Mouse (Mus musculus) WW6 (cell line): ENCODE results near the gene Fscn3.

Experiments
- DNase-seq: peaks from one replicate; pipeline ENCODE4 v3.0.0-alpha.2; 2013; ENCODE audit warnings: low read depth, low spot score

The Fscn3 gene

GRCm38 (mm10) chr6:28425019-28425418 is 2.6 kb upstream of the Fscn3 start:
- no peak for DNase-seq

- no peak for DNase-seq
These were observed 701 bp downstream of the Fscn3 start, which contains the start of gene Gcc1 for GRCm38 (mm10) chr6:28428290-28428689. Gene Gcc1 (minus strand): TSS chr6:28428390.

DNA sequence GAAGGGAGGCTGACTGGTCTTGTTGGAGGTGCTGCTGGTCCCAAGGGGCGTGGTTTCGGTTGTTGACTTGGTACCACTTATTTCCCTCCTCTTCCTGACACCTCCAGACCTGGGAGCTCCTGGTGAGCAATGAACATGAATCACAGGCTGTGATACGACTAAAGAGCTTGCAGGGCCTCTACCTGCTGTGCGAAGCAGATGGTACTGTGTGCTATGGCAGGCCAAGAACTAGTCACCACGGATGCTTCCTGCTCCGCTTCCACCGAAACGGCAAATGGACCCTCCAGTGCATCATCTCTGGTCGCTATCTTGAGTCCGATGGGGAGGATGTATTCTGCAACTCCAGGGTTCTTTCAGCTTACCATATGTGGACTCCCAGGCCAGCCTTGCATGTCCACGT is 2.3 kb downstream of the Fscn3 start:
- DNase-seq, result no peak

GRCm38 (mm10) chr6:28430795-28431537 is 3.4 kb downstream of the Fscn3 start:
- no peak for DNase-seq

DNA sequence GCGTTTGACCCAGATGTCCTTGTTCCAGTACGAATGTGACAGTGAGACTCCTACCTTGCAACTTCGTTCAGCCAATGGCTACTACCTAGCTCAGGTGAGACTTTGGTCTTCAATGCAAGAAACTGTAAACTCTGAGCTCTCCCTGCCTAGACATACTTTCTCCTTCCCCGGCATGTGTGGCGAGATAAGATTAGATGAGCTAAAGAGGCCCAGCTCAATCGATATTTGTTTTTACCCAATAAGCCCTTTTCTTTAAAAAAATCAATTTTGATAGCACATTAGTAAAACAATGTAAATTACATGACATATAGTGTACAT is 3.9 kb downstream of the Fscn3 start:
- no peak for DNase-seq

DNA sequence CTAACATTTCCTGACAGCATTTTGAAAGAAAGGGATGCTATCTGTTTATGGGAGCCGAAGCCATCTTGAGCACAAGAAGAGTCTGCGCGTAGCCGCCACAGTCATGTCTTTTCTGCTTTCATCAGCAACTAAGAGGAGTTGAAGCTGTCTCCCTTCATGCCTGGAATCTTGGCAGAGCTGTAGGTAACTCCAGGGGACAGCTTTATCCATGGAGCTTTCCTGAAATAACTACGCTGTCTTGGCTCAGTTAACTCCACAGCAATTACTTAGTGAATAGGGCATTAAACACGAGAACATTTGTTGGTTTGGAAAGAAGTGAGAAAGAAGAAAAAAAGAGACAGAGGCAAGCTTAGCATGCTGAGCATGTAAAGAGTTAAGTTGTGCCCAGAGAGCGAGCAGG is 20.3 kb downstream of the Fscn3 start:
- DNase-seq, result no peak

GRCm38 (mm10) chr6:28449253-28449652 is 21.7 kb downstream of the Fscn3 start, which contains the start of gene Pax4:
Gene Pax4 (minus strand): TSS chr6:28449353.
- DNase-seq, result no peak

- DNase-seq, result no peak
These were observed 22.9 kb downstream of the Fscn3 start for GRCm38 (mm10) chr6:28450481-28450880.

DNA sequence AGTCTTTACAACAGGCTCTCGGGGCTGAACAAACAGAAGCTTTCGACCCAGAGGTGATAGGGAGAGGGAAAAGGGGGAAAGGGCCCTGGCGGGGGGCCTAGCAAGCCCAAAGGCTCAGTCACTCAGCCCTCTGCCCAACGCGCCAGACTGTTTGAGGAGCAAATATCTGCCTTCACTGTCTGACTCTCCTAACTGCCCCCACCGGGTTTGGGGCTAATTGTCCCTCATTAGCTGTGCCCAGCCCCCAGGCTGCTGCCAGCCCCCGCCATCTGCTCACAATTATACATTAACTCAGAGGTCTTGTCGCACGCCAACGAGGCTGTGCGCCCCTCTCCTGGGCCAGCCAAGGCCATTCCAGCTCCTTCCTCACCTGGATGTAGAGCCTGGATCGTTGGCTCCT is 23.4 kb downstream of the Fscn3 start:
- DNase-seq, result no peak

DNA sequence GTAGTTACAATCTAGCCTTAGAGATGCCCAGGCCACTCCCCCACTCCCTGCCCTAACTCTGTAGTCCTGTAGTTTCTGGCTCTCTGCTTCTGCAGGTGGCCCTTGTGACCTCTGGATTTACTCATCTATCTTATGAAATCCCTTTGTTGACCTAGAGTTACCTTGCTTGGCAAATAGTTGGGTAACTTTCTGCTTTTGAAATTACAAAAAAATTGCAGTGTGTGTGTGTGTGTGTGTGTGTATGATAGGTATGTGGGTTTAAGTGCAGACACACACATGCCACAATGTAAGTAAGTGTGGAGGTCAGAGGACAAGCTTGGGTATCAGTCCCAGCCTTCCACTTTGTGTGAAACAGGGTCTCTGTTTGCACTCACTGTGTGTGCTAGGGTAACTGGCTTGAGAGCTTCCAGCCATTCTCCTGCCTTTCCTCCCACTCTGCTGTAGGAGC is 31.7 kb downstream of the Fscn3 start:
- DNase-seq, result no peak

GRCm38 (mm10) chr6:28460534-28460933 is 32.9 kb downstream of the Fscn3 start:
- DNase-seq, result no peak

- DNase-seq, result no peak
These were observed 37.0 kb downstream of the Fscn3 start for GRCm38 (mm10) chr6:28464630-28465029.

DNA sequence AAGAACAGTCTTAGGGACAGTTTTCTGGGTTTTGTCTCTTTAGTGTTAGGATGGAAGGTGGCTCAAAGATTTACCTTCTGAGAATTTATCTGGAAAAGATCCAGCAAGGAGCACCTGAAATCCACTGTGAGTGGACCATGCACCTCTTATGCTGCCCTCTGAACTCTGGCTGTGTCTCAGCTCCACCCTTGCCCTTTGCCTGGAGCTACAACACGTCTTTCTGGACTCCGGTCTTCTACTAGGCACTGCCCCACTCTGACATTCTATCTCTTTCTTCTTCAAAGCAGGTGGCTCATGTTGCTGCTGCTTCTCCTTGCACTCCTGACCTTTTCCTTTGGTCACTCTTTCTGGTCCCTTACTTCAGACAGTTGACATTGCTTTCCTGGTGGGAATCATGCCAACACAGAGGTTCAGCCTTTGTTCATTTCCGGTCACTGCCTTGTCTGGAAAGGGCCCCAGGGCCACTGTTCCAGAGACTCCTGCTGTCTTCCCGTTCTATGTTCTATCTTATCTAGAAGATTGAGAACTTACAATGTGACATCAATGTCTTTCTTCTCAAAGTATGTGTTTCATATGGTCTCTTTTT is 42.5 kb downstream of the Fscn3 start:
- no peak for DNase-seq

- no peak for DNase-seq
These were observed 43.0 kb downstream of the Fscn3 start for GRCm38 (mm10) chr6:28470621-28471020.

DNA sequence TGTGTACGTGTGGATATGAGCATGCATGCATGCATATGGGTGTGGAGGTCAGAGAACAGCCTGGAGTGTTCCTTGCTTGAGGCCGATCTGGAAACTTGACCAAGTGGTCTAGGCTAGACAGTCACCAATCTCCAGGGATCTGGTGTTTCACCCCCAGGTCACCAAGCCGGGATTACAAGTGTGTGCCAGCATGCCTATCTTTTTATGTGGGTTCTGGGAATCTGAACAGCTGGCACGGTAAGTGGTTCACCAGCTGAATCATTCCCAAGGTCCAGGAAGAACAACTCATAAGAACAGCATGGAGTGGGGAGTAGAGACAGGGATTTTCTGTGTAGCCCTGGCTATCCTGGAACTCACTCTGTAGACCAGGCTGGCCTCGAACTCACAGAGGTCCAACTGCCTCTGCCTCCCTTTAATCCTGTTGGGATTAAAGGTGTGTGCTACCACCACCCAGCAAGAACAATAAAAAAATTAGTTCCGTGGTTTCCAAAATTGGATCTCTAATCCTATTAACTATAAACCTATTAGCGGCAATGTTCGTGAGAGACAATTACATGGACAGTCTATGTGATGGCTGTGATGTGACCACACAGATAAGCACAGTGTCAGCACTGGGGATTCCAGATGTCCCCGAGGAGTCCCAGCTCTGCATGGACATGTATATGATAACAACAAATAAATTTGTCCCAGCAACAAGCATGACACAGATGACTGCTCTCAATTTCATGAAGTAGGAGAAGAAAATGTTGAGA is 43.9 kb downstream of the Fscn3 start:
- DNase-seq, result no peak

GRCm38 (mm10) chr6:28474211-28474610 is 46.6 kb downstream of the Fscn3 start:
- DNase-seq, result no peak

DNA sequence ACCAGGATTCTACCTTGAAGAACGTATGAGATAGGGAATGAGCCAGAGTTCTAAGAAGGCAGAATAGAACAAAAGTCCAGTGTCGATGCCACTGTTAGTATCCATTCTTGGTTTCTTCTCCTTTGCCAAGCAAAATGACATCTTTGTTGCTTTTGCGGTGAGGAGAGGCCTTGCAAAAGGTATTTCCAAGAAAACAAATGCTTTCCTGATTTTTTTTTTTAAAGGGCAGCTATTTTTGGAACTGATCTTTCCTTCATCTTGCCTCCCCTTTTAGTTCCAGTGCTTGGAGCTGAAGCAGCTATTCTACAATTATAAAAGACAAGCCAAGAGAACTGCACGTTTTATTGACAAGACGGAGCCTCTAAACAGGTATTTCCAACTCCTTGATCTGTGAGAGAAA is 47.2 kb downstream of the Fscn3 start, which contains the start of gene Snd1:
TSS of gene Snd1 (plus strand) at position 301 of the 400 bp plus-strand sequence.
- no peak for DNase-seq

- DNase-seq, result peak; percentile 96
These were observed 52.5 kb downstream of the Fscn3 start for GRCm38 (mm10) chr6:28479865-28480751.

- DNase-seq, result no peak
These were observed 53.3 kb downstream of the Fscn3 start for GRCm38 (mm10) chr6:28480752-28481492.

DNA sequence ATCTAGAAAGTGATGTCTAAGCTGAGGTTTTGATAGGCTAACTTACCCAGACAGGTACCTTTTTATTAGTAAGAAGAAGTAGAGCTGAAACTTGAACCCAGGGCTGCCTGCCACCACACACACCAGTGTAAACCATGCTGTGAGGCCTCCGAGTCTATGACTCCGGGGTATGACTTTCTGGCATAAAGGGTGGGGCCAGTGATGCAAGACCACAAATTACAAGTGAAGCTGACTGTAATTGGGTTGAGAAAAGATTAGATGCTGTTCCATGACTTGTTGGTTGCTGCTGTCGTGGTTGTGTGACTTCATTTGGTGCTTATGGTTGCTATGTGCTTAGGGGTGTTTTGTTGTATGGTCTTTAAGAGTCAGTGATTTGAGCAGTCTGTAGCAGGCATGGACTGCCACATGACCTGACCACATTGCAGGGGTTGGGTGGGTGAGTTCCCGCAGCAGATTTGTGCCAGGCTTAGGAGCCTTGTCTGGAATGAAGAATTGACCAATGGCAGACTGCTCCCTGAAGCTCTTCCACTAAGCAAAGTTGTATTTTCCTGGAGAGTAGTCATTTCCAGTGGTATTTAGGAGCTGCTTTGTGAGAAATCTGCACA is 55.2 kb downstream of the Fscn3 start:
- no peak for DNase-seq
